Mouse (Mus musculus) retina, postnatal 1 day (tissue): ENCODE results near the gene Tmem59.

Experiments
- DNase-seq: peaks from one replicate; pipeline ENCODE4 v3.0.0-alpha.2; 2012

Tmem59 gene

DNA sequence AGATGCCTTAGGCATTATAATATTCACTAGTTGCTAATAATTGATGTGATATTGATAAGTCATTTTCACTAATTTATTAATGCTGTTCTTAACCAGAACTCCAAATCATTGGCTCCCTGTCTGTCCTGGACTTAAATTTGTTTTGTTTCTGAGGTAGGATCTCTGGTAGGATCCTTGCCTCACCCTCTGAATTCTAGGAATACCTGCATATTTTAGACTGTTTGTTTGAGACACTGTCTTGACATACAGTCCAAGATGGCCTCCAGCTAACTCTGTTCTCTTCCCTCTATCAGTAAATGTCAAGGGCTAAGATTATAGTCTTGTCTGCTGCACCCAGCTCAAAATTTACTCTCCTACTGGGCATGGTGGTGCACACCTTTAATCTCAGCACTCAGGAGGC lies 2.5 kb downstream of the Tmem59 start:
- DNase-seq, result no peak

DNA sequence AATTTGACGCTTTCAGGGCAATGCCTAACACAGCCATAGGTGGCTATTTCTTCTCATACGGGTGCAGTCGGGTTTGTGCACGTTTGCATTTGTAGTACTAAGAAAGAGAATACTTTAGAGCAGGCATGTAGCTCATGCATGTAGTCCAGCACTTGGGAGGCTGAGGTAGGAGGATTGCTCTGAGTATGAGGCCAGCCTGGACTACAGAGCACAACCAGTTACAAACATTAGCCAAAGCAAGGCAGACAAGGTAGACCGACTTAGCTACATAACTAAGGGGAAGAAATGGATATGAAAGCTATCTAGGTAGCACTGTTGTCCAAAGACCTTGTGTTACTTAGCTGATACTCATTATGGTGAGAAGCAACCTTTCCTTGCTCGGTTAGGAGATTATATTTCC lies 3.7 kb downstream of the Tmem59 start:
- no peak for DNase-seq

DNA sequence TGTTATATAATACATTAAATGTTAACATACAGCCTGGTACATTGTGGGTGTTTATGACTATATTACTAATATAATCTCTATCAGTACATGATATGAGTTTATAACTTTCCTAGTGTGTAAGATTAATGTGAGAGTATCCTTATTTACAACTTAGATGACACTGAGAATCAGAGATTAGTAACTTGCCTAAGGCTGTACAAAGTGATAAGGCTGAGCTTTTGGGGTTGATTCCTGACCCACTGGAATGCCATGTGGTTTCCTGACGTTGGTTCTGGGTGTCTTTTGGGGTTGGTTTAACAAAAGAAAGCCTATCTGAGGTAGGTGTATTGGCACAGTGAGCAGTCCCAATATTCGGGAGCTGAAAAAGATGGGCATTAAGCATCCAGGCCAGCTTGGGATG lies 4.6 kb downstream of the Tmem59 start:
- no peak for DNase-seq

DNA sequence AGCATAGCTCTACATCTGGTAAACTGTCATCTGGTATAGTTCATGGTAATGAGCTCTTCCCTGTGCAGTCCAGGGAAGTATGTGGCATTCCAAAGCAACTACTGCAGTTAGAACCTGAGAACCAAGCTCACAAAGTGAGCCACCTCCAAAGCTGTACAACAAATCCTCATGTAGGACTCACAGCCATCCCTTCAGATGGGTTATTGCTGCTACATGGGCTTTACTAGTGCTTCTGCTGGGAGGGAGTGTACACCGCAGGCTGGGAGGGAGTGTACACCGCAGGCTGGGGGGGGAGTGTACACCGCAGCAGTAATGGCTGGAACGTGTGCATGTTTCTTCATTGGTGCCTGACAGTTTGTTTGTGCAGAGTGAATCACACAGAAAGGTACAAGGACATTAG lies 5.0 kb downstream of the Tmem59 start:
- DNase-seq, result no peak

DNA sequence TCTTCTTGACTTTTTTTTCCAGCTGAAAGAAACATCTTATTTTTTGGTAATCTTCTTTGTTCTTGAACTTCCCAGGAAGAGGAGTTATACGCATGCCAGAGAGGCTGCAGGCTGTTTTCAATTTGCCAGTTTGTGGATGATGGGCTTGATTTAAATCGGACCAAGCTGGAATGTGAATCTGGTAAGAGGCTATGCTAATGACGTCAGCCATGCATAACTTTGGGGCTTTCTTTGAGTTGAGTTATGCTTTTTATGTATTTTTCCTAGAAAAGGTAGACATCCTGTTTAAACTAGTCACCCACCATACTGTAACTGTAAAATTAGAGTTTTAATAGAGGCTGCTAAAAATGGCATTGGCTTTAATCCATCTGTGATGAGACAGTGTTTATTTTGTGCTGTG lies 7.5 kb downstream of the Tmem59 start:
- DNase-seq, result no peak

DNA sequence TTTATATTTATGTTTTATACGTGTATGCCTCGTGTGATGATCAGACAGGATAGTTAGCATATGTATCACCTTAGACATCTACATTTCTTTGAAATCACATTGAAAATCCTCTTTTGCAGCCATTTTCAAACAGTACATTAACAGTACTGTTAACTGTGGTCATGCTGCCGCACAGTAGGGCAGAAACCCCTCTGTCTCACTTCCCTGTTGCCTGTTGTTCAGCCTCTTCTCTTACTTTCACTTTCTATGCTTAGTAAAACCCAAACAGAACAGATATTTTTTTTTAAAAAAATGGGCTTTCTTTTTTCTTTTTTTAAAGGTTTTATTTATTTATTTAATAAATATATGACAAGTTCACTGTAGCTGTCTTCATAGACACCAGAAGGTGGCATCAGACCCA lies 15.6 kb downstream of the Tmem59 start:
- no peak for DNase-seq

DNA sequence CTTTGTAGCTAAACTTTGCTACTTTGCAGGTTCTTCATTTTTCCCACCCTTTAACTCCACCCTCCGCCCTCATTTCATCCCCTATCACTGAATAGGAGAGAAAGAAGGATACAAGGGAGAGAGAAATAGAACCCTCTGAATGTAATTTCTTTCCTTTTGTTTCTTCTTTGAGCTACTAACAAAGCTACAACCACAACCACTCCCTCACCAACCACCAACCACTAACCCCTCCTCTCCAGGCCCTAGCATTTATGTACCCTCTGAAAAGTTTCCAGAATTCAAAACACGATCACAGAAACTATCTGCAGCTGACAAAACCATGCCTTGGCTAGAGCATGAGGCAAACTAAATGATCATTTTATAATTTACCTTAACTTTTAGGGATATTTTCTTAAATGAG lies 18.3 kb downstream of the Tmem59 start:
- DNase-seq, result no peak

DNA sequence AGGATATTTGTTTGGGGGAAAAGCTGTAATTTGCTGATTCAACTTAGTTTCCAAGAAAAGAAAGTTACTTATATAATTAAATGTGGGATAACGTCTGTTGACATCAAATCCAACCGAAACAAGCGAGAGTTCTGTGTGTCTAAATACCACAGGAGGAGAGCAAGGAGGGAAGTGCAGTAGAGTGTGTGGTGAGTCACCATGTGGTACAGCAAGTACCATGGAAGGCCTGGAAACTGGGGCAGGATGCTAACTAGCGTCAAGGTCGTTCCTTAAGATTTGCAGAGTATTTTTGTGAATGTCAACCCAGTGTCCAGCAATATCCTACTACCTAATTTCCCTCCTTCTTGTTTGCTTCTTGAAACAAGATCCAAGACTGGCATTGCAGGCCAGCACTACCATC lies 19.9 kb downstream of the Tmem59 start:
- no peak for DNase-seq

DNA sequence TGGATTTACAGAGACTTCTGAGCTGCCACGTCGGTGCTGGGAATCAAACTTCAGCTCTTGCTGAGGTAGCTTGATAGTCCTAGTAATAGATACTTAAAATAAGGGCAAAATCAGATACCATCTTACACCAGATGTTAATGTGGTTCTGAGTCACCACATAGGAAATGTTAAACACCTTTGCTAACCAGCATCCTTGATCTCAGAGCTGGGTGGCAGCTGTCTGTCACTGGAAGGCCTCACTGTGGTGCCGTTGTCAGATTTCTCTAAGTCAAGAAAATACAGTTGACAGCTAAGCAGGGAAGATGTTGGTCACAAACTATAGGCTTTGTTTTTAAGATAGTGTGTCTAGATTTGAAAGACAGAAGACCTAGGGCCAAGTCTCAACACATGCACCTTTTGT lies 23.6 kb downstream of the Tmem59 start:
- DNase-seq, result no peak

DNA sequence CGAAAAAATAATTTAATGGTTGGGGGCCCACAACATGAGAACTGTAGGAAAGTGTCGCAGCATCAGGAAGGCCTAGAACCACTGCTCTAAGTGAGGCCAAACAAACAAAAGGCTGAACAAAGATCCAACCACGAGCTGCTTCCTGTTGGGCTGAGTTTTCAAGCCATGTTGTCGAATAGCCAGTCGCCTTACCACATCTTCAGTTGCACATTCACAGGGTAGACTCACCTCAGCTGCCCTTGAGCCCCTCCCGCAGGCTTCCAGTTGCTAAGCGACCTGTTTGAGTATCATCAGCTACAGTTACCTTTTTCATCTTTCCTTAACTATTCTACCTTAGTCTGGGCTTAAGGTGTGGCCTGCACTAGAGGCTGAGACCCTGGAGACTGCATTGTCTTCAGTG lies 24.8 kb downstream of the Tmem59 start:
- no peak for DNase-seq

DNA sequence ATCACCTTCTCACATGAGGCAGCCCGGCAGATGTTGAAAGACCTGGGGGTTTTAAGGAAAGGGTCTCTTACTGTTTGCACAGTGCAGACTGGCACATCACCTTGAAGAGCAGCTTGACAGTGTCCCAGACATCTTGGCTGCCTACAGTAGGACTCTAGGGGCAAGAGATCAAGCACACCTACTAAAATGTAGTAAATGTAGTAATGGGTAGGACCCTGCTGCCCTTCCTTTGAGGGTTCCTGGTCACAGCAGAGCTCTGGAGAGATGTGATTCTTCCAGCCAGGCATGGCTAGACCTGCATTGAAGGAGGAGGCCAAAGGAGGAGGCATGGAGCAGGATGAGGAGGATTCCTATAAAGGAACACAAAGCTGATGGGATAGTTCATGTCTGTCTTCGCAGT lies 28.8 kb downstream of the Tmem59 start:
- no peak for DNase-seq

DNA sequence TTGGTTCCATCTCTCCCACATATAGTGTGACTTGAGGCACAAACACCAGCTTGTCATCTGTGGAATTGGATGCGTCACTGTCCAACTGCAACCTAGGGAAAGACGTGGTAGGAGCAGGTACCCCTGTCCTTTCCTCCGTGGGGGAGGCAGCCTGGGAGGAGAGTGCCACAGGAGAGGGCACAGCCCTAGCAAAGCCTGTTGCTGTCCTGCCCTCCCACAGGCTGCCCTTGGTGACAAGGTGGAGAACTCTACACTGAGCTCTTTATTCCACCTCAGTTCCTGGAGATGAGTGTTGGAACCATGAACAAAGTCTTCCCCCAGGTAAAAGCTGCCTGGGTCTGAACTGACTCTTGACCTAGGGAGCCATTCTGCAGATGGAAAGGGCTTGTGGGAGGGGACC lies 30.7 kb downstream of the Tmem59 start, which contains the start of gene Ldlrad1:
Gene Ldlrad1, plus strand, starts transcription at position 301 of the 400 bp plus-strand sequence.
- DNase-seq, result no peak

DNA sequence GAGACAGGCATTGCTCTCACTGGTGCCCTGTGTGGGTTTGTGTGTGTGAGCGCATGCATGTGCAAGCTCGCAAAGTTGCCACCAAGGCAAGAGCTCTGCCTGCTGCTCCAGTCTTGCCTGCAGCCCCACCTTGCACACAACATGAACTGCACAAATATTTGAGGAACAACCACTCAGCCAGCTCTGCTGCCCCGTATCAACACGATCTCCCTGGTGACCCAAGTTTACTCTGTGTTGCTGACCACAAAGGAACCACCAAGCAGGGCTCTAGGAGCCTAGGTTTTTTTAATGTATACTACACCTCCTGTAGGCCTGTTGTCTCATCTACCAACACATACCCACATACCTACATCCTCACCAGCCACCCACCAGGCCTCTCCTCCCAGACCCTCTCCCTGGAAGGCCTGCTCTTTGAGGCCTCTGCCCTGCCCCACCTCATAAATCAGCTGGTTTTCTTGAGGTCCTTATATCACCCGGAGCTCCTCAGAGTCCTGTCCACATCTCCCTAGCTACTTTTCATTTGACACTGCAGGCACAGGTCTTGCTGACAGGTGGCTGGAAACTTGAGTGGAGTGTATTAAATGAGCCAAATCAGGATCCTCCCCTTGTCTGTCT lies 32.4 kb downstream of the Tmem59 start:
- DNase-seq, result no peak

DNA sequence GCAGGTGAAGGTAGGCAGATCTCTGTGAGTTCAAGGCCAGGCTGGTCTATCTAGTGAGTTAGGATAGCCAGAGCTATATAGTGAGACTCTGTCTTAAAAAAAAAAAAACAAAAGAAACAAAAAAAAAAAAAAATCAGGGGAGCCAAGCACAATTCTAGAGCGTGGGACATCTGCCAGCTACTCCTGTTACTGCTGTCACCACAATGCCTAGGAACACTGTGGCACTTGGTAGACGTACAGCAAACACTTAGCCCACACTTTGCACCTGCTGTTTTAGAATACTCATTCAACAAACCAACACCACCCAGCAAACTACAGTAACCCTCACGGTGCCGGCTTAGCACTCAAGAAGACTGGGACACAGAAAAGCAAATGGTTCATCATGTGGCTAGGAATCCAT lies 33.3 kb downstream of the Tmem59 start:
- no peak for DNase-seq

DNA sequence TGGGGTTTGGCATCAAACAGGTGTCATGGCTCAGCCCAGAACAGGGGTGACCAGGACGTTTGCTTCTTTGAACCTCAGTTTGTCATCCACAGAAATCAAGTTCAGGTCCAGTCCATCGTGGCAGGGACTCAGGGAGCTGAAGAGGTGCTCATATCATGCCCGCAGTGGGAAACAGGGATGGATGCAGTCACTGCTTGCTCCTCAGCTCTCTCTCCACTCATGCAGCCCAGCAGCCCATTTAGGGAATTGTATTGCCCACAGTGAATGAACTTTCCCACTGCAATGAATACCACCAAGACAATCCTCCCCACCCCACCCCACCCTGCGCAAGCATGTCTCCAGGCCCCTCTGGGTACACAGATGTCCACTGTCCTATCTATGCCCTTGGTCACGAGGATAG lies 33.7 kb downstream of the Tmem59 start:
- DNase-seq, result no peak

DNA sequence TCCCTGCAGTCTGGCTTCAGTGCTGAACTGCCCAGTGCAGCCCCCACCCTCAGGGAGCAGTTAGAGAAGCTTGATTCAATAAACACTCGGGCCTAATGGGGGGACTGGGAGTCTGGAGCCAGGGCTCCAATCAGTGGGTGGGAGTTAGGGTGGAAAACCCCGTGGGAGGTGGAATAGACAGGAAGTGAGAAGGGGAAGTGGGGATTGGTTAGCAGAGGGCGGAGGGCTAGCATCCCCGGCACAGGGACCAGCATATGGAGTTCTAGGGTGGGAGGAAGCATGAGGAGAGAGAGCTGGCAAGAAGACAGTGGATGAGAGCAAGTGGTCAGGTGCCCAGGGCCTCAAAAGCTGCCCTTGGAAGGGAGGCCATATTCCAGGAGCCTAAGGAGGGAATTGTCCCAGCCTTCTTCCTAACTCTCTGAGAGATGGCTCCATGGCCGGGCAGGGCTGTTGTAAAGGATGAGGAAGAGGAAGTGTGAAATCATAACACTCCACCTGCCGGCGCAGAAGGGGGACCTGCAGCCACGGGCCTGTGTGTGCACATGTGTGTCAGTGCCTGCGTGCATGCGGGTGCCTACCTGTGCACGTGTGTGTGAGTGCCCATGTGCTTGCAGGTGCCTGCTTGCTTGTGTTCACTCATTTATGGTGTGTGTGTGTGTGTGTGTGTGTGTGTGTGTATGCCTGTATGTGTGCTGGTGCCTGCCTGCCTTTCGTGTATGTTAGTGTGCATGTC lies 35.2 kb downstream of the Tmem59 start:
- DNase-seq, result no peak

DNA sequence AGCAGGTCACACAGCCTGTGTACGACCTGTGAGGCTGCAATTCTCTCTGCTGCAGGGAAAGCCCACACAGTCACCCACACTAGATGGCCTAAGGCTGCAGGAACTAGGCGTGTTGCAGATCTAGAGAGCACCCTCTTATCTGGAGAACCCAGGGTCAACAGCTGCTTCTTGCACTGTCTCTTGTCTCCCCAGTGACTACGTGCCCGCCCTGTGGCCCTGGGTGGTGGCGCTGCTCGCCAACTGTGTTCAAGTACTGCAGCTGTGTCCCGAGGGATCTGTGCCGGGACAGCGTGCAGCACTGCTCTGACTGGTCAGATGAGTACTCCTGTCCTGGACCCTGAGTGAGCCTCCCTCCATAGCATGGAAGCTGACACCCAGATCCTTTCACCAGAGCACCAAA lies 39.4 kb downstream of the Tmem59 start:
- no peak for DNase-seq

DNA sequence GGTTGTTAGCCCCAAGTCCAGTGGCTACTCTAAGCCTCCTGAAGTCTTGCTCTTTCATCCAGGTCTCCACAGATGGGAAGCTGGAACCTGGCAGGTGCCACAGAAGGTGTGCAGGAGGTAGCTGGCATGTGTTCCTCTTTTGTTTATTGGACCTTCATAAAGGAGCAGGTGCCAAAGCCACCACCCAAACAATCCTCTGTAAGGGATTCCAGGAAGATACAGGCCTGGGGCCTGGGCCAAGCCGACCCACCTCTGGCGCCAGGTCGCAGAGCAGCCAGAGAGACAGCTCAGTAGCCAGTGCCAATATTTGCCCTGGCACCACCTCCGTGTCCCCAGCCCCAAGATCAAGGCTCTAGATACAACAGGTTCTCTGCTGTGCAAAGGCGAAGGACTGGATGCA lies 43.3 kb downstream of the Tmem59 start:
- no peak for DNase-seq

DNA sequence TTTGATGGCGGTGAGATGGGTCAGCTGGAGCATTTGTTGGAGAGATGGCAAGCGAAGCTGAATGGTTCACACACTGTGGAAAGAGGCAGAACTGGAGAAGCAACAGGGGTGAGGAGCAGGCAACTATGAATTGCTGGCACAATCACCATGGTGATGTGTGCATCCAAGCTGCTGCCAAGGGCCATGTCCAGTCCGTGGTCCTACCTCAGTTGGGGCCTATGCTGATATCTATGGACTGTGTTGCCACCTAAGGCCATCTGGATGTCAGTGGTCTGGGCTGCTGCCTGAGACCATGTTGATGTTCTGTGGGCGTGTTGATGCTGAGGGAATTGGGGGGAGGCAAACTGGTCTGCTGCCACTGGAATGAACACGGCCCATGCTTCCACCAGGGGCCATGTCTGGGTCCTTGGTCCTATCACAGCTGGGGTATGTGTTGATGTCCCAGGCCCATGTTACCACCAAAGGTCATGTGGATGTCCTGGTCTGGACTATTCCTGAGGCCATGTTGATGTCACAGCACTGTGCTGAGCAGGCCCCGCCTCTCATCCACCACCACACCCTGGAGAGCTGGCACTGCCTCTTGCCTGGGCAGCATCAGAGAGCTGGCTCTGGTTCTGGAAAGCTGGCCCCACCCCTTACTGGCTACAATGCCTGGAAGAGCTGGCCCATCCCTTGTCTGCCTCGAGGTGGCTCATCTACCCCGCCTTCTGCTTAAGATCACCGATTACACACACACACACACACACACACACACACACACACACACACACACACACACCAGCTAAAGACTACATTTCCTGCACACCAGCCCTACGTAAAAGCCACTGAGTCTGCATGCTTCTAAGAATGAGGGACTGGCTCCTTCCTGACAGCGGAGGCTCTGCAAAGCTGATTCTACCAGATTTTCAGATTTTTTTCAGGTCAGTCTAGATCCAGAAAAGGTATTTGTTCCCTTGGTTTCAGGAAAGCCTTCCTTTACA lies 45.3 kb downstream of the Tmem59 start:
- no peak for DNase-seq

DNA sequence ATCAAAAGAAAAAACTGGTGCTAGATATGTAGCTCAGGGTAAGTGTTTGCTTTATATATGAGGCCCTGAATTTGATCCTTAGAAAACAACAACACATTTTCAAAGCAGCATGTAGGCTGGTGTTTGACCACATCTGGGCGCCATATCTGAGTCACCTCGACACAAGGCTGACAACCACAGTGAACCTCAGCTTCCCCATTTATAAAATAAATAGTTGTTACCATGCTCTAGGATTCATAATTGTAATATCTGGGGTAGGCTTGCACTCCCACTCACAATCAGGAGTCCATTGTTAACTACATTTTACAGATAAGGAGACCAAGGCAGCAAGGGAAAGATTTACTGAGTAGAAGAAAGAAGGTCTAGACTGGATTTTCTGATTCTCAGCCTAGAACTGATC lies 48.1 kb downstream of the Tmem59 start:
- DNase-seq, result no peak

DNA sequence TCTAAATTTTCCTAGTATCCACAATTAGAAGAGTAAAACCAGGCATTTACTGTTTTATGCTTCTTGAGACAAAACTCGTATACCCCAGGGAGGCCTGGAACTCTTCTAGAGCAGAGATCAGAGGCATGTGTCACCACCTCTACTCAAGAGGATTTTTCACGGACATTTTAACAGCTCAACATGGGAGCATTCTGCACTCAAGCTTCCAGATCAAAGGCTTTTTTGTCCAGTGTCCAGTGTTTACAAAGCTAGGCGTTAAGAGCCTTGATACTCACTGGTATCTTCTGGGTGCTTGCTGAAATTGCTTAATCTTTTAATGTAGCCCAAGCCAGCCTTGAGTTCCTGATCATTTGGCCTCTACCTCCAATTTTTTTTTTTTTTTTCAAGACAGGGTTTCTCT lies 54.0 kb downstream of the Tmem59 start:
- no peak for DNase-seq

DNA sequence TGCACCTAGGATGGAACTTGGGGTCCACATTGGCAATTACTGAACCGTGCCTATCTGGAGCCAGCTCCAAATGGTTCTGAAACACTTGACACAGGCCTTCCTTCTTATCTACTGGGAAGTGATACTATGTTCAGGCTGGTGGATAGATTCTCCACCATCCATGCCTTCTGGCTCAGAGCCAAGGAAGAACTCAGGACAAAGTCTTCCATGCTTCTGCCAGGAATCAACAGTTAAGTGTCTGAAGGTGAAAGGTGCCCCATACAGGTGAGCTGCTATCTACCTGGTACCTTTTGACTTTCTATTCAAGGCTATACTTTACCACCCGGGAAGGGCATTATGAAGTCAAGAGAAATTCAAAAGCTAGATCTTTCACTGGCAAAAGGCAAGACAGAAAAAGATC lies 60.1 kb downstream of the Tmem59 start:
- DNase-seq, result no peak

DNA sequence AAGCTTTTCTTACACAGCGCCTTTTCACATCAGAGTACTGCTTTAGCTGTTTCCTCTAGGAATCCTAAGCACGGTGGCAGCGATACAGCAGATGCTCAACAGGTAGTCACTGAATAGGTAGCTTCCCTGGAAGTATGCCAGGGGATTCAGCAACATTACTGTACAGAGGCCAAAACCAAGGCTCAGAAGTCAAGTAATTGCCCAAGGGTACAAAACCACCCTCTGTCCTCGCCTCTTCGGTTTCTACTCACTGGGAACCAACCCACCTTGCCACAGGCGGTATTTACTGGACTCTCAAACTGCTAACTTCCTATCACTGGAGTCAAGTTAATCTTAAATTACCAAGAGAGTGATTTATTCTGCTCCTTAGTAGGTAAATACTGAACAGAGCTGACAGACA lies 62.0 kb downstream of the Tmem59 start:
- no peak for DNase-seq
